Mouse (Mus musculus): Measurements from ENCODE around the gene Cdhr4.

GRCm38 (mm10) chr9:108017127-108017526 is 24.8 kb downstream of the Cdhr4 start:
- TF ChIP-seq POLR2A (IDR thresholded peaks at IDR 0.05; ENCODE audit: insufficient read depth, low read depth, low read length) (no peak), CTCF (IDR thresholded peaks at IDR 0.05; ENCODE audit: insufficient read depth, low read depth, low read length) (no peak)
